Mouse (Mus musculus) megakaryocyte progenitor cell, adult 5-6 weeks (primary cell): ENCODE measurements around the gene Gnmt. TPM values are rescaled to one million over a fixed set of nuclear protein-coding genes. Genes with fewer than 3 reads are reported as not detected.
"Not testable (repeated sequence)": the region's sequence is repeated elsewhere in the genome, so short reads cannot be mapped to it uniquely, and the experiment has no call there.

Experiments
- ATAC-seq: replicated peaks from 2 replicates; pipeline ENCODE4 v1.8.0; 2016; ENCODE audit warnings: mild to moderate bottlenecking, moderate TSS enrichment, inconsistent platforms; ENCODE audit not compliant: poor library complexity
- total RNA-seq, 2 experiments: library from RNA; stranded (forward) in 1 of 2; stranded (reverse) in 1 of 2; fragments of 157-497, 149-512 nt in 1 of 2; fragments of 200-1000 nt in 1 of 2; gene quantifications; 2 replicates each; pipeline versions ENCODE4 v1.2.3 to v1.2.4; 2015 to 2017

The Gnmt gene
- not detected in 2 replicates for total RNA-seq (2015)
- not detected in 2 replicates for total RNA-seq (2017)

DNA sequence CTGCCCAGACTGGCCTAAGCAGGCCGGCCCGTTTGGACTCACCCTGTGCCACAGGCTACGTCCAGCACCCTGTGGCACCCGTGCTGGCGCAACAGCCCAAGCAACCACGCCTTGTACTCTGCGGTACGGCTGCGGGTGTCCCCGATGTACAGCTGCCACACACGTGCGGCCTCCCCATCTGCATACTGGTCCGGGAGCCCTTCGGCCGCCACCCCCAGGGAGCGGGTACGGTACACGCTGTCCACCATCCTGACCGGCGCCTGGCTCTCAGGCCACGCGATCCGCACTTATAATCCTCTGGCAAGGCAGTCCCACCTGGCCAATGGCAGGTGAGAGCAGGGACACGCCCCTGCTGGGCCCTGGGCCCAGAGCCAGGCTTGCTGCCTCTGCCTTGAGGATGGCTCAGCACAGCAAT, at the start of gene Gnmt:
Gnmt (minus strand) TSS at position 265 of the 415 bp plus-strand sequence.
- peak; percentile 5; the same call in 1 of the 2 replicates for ATAC-seq

DNA sequence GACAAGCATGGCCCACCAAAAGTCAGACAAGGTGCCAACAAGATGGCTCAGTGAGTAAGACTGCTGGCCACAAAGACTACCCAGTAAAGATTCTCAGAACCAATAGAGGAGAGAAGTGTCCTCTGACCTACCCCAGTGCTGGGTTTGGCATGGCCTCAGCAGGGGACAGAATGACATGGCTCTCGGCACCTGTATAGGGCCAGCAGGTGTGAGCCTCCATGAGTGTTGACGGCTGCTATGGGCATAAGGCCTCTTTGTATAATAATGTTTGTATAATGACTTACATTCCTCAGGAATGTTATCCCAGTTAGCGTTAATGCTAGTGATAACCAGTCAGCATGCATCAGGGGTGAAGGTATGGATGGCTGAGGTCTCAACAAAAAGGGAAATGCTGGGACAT, 47.1 kb upstream of the Gnmt start:
- ATAC-seq: no peak

- ATAC-seq: no peak
These were observed 46.1 kb upstream of the Gnmt start for GRCm38 (mm10) chr17:46775070-46775469.

DNA sequence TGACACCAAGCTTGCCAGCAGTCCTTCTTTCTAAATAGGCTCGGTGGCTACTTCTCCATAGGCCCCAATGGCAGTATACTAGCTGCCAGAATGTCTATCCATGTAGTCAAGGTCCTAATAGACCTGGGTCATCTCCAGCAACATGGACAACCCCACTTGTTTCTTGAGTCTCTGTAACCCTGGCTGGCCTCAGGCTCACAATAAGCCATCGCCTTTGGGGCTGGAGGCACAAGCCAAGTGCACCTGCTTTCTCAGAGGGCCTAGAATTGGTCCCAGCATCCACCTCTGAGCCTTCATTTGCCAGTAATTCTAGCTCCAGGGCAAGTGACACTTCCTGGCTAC, 45.1 kb upstream of the Gnmt start:
- no peak for ATAC-seq

- peak; percentile 14; the same call in 1 of the 2 replicates for ATAC-seq
These were observed 44.5 kb upstream of the Gnmt start for GRCm38 (mm10) chr17:46773278-46774130.

DNA sequence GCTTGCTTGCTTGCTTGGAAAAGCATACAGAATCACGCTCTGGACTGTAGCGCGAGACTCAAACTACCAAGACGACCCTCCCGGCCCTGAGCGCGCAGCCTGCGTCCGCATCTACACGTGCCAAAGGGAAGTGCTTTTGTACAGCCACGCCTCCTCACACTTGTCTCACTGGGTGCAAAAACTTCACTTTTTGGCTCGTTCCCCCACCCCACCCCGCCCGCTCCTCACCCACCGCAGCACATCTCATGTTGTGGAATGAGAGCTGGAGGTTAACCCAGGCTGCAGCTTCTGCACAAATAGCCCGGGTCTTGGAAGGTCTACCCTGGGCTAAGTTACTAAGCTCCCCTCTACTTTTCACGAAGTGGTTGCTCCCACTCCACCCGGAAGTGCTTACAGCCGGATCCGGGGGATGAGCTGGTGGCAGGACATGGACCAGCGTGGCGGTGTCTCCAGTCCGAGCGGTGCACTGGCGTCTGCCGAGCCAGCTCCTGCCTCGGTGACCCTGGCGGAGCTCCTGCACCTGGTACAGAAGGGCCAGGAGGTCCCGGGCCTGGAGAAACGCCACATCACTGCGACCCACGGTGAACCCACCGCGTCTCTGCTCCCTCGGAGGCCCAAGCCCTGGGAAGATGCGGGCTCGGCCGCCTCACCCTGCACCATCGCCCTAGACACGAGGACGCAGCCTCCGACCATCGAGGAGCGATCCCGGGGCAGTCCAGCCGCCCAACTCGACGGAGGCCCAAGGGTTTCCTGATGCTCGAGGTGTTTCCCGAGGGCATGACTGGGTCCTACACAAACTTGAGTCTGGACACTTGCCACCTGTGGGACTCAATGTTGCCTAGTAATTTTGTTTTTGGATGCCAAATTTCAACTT, 43.7 kb upstream of the Gnmt start, which contains the start of gene 2310039H08Rik:
2310039H08Rik (plus strand) TSS at position 232 of the 874 bp plus-strand sequence.
- peak; percentile 78 for ATAC-seq

- ATAC-seq: no peak
These were observed 43.1 kb upstream of the Gnmt start for GRCm38 (mm10) chr17:46772038-46772403.

GRCm38 (mm10) chr17:46771616-46772015, 42.6 kb upstream of the Gnmt start:
- no peak for ATAC-seq

DNA sequence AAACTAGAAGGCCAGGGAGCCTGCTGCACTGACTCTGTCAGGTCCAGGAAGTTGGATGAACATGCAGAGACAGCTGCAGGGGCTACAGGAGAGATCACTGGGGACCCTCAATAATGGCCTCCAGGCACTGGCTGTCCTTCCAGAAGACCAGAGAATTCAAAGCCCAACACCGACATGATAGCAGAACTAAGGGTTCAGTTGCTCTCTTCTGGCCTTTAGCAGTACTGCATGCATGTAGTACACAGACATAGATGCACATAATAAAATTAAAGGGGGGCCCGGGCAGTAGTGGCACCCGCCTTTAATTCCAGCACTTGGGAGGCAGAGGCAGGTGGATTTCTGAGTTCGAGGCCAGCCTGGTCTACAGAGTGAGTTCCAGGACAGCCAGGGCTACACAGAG, 42.1 kb upstream of the Gnmt start:
- ATAC-seq: 0 out of 2 replicates have a peak, but pooled peaks have one; percentile 27

GRCm38 (mm10) chr17:46770546-46770945, 41.6 kb upstream of the Gnmt start:
- no peak for ATAC-seq

GRCm38 (mm10) chr17:46767868-46768267, 38.9 kb upstream of the Gnmt start:
- ATAC-seq: no peak; the same call in 1 of the 2 replicates

DNA sequence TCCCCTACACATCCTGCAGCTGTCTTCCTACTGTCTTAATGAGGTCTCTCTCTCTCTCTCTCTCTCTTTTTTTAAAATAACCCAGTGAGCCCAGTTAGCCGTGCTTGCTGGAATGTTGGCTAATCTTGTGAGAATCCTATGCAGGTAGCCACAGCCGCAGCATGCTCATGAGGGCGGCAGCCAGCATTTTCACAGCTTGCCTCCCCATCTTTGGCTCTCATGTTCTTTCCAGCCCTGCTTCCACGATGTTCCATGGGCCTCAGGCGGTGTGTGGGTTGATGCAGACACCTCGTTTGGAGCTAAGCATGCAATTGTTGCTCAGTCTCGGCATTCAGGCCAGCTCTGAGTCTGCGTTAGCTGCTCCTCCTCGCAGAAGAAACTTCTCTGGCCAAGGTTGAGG, 35.9 kb upstream of the Gnmt start:
- not testable (repeated sequence) for ATAC-seq

- no peak for ATAC-seq
These were observed 34.6 kb upstream of the Gnmt start, which contains the start of gene Ptcra for GRCm38 (mm10) chr17:46763544-46763943. Gene Ptcra, minus strand, starts transcription at chr17:46763712.

DNA sequence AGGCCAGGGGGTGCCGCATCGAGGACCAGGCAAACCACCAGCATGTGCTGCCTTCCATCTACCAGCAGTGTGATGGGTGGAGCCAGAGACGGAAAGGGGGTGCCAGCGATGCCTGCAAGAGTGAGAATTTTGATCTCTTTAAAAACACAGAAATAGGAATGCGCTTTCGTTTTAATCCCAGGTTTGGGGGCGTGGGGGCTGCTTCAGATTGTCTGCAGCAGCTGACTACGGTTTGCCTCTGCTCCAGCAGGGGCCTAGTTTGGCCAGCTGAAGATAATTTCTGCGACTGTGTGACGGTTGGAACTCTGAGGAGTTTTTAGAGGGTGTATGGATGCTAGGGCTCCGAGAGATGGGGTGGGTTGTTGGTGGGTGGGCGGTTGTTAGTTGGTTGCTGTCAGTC, 29.8 kb upstream of the Gnmt start:
- no peak for ATAC-seq

DNA sequence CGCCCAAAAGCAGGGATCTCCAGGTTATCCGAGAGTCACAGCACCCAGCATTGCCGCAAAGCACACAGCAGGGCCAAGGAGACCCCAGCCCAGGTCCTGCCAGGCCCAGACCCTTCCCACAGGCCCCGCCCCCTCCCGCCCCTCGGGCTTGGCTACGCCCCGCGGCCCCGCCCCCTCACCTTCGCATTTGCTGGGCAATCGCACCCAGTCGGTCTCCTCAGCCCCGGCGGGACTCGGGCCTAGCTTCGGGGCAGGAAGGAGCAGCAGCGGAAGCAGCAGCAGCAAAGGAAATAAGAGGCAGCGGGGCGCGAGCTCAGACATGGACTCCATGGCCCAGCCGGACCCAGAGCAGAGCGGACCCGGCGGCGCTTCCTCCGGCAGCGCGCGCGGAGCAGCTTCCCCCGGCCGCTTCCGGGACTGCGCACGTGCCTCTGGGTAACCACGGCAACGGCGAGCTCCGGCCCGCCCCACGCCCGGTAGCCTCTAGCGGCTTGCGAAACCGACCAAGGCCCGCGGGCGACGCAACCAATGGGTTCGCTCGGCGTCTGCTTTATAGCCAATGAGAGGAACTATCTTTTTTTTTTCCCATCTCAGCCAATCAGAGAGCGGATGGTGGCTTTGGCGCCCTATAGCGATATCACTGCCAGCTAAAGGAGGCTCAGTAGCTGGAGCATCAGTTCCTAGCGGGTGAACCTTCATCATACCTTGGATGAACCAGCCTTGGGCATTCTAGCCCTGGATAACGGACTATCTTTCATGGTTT, 23.0 kb upstream of the Gnmt start, which contains the start of gene Cnpy3:
Cnpy3 (minus strand) TSS at position 421 of the 763 bp plus-strand sequence.
- ATAC-seq: peak; percentile 92

GRCm38 (mm10) chr17:46751056-46751793, 22.3 kb upstream of the Gnmt start:
- ATAC-seq: peak; percentile 59

DNA sequence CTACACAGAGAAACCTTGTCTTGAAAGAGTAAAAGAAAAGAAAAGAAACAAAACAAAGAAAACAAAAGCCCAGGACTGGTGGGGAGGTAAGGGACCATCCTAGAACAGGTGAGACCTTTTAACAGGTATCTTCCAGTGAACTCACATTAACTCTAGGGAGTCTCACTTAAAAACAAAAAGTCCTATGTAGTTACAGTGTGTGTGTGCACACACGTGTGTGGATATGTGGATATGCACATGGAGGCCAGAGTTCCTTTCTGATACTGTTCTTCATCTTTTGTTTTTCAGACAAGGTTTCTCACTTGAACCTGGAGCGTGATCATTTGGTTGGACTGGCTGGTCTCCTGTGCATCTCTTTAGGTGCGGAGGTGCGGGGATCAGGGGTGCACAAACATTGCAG, 21.6 kb upstream of the Gnmt start:
- ATAC-seq: no peak

DNA sequence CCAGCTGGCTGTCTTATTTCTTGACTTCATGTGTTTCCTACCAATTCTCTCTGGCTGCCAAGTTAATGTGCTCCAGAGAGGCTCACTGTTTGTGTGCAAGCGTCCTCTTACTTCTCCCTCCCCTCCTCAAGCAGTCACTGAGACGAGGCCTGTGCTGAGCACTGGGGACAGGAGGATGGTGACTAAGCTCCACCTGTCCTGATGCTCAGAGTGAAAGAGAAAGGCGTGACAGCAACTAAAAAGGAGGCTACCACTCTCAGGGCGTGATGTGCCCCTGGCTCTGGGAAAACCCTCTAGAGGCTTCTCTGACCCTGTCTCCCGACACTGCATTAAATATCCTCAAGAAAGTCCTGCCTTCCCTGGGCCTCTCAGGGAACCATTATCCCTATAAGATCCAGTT, 20.3 kb upstream of the Gnmt start:
- ATAC-seq: no peak

DNA sequence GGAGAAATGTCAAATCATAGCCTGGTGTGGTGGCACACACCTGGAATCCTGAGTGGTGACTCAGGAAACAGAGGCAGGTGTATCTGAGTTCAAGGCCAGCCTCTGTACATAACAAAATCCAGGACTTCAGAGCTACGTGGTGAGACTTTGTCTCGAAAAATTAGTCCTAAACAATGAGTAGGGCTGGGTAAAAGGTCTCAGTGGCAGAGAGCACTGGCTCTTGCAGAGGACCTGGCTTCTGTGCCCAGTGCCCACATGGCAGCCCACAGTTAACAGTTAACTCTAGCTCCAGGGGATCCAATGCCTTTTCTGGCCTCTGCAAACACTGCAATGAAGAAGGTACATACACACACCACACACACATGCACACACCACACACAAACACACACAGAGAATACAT, 18.8 kb upstream of the Gnmt start:
- ATAC-seq: no peak

GRCm38 (mm10) chr17:46747234-46747633, 18.3 kb upstream of the Gnmt start:
- ATAC-seq: no peak
